Mouse (Mus musculus): ENCODE data around the gene Vwa8. TPM values are rescaled to one million over a fixed set of nuclear protein-coding genes. Genes with fewer than 3 reads are reported as not detected.

The Vwa8 gene
- total RNA-seq, 2 experiments from 2014 or later, result 42.9 to 46.3 TPM

DNA sequence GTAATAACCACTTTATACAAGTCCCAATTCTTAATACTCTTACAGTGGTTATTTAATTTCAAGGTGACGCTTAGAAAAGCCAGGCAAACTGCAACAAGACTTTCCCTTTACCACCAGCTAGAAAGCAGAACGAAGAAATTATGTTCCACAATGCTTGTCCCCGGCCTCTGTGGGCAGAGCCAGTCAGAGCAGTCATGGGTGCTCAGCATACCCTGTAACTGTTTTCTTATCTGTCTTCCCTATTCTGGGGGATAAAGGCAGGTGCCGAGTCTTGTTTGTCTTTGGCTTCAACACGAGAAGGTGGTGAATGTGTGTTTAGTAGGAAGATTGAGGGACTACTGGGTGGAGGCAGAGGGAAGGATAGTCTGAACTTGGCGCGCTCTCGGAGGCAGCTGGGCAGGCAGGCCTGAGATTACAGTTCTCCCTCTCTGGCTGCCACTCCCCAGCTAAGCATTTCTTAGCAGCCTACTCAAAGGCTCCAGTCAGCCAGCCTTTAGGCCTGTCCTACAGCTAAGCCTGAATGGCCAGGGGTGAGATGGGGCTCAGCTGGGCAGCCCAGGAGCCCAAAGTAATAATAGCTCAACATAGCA lies 365.9 kb downstream of the Vwa8 start:
- DNase-seq (ENCODE audit: low spot score in 2 of 2), result no peak

GRCm38 (mm10) chr14:79216366-79216765 lies 367.5 kb downstream of the Vwa8 start:
- DNase-seq (ENCODE audit: low spot score in 2 of 2), result no peak

- DNase-seq (ENCODE audit: low spot score in 2 of 2), result no peak
Measured at GRCm38 (mm10) chr14:79223431-79224036, 374.7 kb downstream of the Vwa8 start.

- DNase-seq (ENCODE audit: low spot score in 2 of 2), result no peak
Measured at GRCm38 (mm10) chr14:79225458-79225857, 376.6 kb downstream of the Vwa8 start.

GRCm38 (mm10) chr14:79226056-79226455 lies 377.2 kb downstream of the Vwa8 start:
- no peak for DNase-seq (ENCODE audit: low spot score in 2 of 2)

DNA sequence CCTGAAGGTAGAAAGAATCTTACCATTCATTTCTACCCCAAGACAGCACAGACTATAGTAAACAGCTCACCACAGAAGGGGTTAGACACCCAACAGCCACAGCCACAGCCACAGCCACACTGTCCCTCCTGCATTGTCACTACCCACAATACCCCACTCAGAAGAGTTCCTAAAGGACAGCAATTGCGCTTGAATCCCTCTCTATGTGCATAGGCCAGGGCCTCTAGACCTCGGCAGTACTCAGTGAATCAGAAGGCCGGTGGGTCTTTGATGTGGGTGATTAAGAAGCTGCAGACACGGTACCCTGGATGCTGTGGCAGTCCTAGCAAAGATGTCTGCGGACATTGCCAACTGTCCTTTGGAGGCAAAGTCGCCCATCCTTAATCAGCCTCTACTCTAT lies 377.9 kb downstream of the Vwa8 start:
- DNase-seq (ENCODE audit: low spot score in 2 of 2), result no peak

DNA sequence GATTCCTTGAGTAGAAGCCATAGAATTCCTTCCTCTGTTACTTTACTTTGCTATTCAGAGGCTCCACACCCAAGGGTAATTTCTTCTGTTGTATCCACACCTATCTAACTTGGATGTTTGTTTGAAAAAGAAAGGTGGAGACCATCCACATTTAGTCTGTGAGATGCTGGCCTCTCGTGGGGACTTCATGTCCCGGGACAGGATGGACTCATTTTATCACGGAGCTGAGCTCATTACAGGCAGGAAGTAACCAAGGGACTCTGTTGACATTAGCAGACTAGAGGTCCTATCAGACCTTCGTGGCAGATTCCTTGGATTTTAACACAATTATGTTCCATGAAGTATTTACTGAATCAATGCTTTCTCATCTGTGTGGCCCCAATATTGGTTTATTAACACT lies 379.1 kb downstream of the Vwa8 start:
- DNase-seq (ENCODE audit: low spot score in 2 of 2), result no peak

DNA sequence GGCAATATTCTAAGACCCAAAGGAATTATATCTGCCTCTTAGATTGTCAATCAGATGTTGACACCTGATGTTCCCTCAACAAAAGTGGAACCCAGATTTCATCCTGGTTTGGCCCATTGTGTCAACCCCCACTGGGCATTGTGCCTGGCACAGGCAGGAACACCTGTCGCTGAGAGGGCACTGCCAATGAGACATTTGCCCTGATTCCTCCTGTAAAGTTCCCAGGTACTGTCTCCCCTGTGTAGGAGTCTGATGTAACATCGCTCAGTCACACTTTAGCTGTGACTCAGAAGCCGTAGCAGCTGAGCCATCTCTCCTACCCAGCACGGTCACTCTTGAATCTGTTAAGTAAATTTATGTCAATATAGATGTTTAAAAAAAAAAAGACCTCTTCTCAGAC lies 382.8 kb downstream of the Vwa8 start:
- DNase-seq (ENCODE audit: low spot score in 2 of 2), result no peak

DNA sequence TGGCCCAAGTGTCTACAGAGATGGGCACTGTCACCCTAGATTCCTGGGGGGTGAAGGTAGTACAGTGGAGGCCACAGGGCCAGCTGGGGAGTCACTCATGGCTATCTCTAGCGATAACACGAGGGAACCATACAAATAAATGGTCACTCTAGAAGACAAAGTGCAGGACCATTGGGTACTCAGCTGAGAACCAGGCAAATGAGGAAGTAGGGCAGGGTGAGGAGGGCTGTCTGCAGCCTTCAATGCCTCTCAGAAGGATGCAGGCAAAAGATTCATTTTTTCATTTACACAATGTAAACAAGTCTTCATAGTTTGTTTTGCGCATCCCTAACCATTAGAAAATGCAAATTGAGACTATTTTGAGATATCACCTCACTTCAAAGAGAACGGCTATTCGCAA lies 384.8 kb downstream of the Vwa8 start:
- DNase-seq (ENCODE audit: low spot score in 2 of 2), result no peak

GRCm38 (mm10) chr14:79234513-79234912 lies 385.7 kb downstream of the Vwa8 start:
- no peak for DNase-seq (ENCODE audit: low spot score in 2 of 2)

DNA sequence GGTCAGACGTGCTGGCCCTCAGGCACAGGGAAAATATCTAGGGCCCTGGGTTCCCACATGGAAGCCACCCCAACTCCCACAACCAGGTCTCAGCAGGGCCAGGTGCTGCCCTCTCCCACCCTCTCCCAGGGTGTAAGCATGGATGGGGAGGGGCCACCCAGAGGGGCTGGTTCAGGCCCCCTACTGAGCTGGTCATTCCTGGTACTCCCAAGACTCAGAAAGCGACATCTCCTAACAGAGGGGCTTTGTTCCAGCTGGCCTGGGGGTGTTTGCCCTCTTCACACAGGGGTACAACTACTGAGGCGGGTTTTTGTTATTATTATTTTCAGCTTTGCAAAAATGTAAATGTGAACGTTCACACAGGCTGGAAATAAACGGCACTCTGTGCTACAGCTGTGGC lies 386.3 kb downstream of the Vwa8 start:
- DNase-seq (ENCODE audit: low spot score in 2 of 2), result no peak

- DNase-seq (ENCODE audit: low spot score in 2 of 2), result no peak
Measured at GRCm38 (mm10) chr14:79236261-79236660, 387.4 kb downstream of the Vwa8 start.

DNA sequence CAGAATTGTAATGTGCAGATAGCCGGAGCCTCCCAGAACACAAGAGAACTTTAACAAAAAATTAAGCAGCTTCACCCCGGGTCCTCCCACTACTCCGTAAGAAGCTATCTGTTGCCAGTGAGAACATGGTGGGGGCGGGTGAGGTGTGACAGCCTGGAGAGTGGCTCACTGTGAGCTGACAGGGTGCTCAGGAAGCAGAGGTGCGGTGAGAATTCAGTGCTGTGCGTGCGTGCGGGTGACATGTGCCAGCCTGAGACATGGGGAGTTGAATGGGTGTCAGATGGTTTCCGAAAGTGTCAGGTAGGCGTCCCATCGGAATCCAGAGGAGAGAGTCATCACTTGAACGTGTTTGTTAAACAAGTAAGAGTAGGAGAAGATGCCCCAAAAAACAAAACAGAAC lies 390.6 kb downstream of the Vwa8 start:
- no peak for DNase-seq (ENCODE audit: low spot score in 2 of 2)

DNA sequence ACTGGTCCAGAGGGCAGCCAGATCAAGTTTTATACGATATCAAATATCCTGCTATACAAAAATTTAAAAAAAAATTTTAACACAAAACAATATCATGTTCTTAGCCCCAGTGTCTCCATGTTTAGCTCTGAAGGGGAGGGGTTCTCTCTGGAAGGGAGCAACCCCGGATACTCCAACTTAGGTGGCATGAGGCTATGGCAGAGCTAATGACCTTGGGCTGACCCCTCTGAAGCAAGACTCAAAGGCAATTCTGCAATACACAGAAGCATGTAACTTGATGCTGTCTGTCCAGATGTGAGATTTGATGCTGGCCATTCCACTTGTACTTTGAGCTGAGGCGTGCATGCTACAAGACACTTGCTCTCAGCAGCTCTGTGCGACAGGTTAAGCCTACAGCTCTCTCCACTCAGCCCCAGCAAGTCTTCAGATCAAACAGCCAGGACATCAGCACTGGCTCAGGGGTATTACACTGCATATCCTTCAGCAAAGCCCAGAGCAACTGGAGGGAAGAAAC lies 392.3 kb downstream of the Vwa8 start:
- no peak for DNase-seq (ENCODE audit: low spot score in 2 of 2)

- DNase-seq (ENCODE audit: low spot score in 2 of 2), result no peak
Measured at GRCm38 (mm10) chr14:79241656-79242385, 393.0 kb downstream of the Vwa8 start.

GRCm38 (mm10) chr14:79242386-79242720 lies 393.5 kb downstream of the Vwa8 start:
- no peak for DNase-seq (ENCODE audit: low spot score in 2 of 2)

DNA sequence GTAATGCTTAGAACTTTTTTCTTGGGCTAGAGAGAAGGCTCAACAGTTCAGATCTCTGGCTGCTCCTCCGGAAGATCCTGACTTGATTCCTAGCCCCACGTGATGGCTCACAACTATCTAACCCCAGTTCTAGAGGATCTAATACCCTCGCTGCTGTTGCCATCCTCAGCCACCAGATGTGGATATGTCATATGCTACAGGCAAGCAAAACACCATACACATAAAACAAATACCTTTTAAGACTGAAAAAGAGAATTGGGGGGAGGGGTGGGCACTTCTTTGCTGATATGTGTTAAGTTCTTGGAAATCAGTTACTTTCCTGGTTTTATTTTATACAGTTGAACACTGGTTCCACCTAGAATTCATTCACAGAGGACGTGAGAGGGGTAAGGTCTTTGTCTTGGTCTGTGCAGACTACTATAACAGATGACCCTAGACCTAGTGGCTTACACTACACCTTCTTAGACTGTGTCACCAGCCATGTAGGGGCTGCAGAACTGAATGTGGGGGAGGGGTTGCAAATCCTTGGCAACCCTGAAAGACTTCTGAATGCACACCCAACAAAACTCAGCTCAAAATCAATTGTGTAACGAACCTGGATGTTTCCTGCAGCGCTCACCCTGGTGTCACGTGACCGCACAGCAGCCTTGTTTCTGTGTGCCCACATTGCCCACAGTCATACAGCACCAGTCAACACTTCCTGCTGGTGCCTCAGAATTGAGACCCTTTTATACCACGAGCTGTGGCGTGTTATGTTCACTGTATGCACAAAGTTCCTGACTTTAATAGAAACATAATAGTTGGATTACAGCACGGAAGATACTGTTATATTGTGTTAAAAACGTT lies 394.4 kb downstream of the Vwa8 start:
- no peak for DNase-seq (ENCODE audit: low spot score in 2 of 2)

GRCm38 (mm10) chr14:79244571-79244970 lies 395.7 kb downstream of the Vwa8 start:
- DNase-seq (ENCODE audit: low spot score in 2 of 2), result no peak

GRCm38 (mm10) chr14:79251727-79252285 lies 403.0 kb downstream of the Vwa8 start:
- no peak for DNase-seq (ENCODE audit: low spot score in 2 of 2)
